Mouse (Mus musculus) forebrain, embryonic 14.5 days (tissue): Measurements from ENCODE around the gene Rusc2. TPM values are rescaled to one million over a fixed set of nuclear protein-coding genes. Genes with fewer than 3 reads are reported as not detected.
A peak's percentile ranks its signal among the peaks of the same experiment; 100 is the strongest.

Source experiments
- ATAC-seq: fragments of 200-750 bp; cut with Nextera tagmentation; 2 replicates; pipeline ENCODE4 v1.8.0; 2017; ENCODE audit warnings: mild to moderate bottlenecking, moderate library complexity
- DNase-seq: peaks from one replicate; pipeline ENCODE4 v3.0.0-alpha.2; 2015; ENCODE audit warnings: low spot score
- H3K27ac ChIP-seq: fragments of 300-500 bp; sonication (generic); 2 replicates; pipeline ENCODE4 v1.5.1; 2014; ENCODE audit warnings: low read depth, mild to moderate bottlenecking, control low read depth, low read length, moderate library complexity
- H3K27me3 ChIP-seq: fragments of 300-500 bp; sonication (generic); replicated peaks from 2 replicates; pipeline ENCODE4 v1.6.1; 2014; ENCODE audit warnings: low read length, control low read depth, mixed read lengths; ENCODE audit not compliant: control insufficient read depth, insufficient read depth
- H3K36me3 ChIP-seq: fragments of 300-500 bp; sonication (generic); 2 replicates; pipeline ENCODE4 v1.6.1; 2014; ENCODE audit warnings: low read length, control low read depth; ENCODE audit not compliant: control insufficient read depth, insufficient read depth
- H3K4me1 ChIP-seq: fragments of 300-500 bp; sonication (generic); 2 replicates; pipeline ENCODE4 v1.6.1; 2014; ENCODE audit warnings: antibody characterized with exemption, low read length, control low read depth; ENCODE audit not compliant: control insufficient read depth, insufficient read depth
- H3K4me2 ChIP-seq: fragments of 300-500 bp; sonication (generic); 2 replicates; pipeline ENCODE4 v1.6.1; 2014; ENCODE audit warnings: mild to moderate bottlenecking, control low read depth, low read length
- H3K4me3 ChIP-seq: fragments of 300-500 bp; sonication (generic); 2 replicates; pipeline ENCODE4 v1.5.1; 2014; ENCODE audit warnings: low read depth, low read length, control low read depth
- H3K9ac ChIP-seq: fragments of 300-500 bp; sonication (generic); 2 replicates; pipeline ENCODE4 v1.6.1; 2014; ENCODE audit warnings: mild to moderate bottlenecking, low read length, control low read depth, moderate library complexity
- H3K9me3 ChIP-seq: fragments of 300-500 bp; sonication (generic); replicated peaks from 2 replicates; pipeline ENCODE4 v1.6.1; 2016; ENCODE audit warnings: low read length, control low read depth, mixed read lengths; ENCODE audit not compliant: control insufficient read depth
- WGBS: fragments of 180-500 bp; shearing (Covaris S2); extraction: QIAGEN DNeasy Blood & Tissue Kit; methylation state at CpG from one replicate; pipeline ENCODE4 v1.1.7; 2014; 5-methylcytosine and 5-hydroxymethylcytosine counted together
- polyA plus RNA-seq: library from polyadenylated mRNA; unstranded; fragments of >200 nt; fragmentation: Nextera tagmentation; extraction: Ambion mirVana; gene quantifications from 2 replicates; pipeline ENCODE4 v1.2.1, GENCODE M21; 2014

Gene Rusc2
- polyA plus RNA-seq, 1 experiment from 2014 or later = 47.8 TPM

DNA sequence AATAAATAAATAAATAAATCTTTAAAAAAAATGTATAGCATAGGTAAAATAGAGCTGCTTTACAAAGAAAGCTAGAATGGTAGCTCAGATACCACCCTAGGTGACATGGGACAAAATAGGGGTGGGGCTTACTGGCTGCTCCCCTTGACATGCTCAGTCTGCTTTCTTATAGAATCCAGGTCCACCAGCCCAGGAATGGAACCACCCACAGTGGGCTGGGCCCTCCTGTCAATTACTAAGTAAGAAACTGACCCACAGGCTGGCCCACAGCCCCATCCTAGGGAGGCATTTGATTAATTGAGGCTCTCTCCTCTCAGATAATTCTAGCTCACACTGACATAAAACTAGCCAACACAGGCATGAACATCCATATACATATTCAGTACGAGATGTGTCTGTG is 51.1 kb downstream of the Rusc2 start:
- 76% methylated on average over 1 of the region's 1 CpGs for WGBS
- Histone ChIP-seq H3K27ac (no peak overlapping the region), H3K27me3 (peaks cover 6% of the 10 kb centered on the region; the same call in 1 of the 2 replicates), H3K4me3 (no peak overlapping the region), H3K9me3 (no peaks in the 10 kb centered on the region), H3K9ac (no peak overlapping the region), H3K4me1 (no peaks in the 10 kb centered on the region; the same call in 1 of the 2 replicates), H3K4me2 (no peak overlapping the region), H3K36me3 (no peaks in the 10 kb centered on the region)
- no peak for ATAC-seq
- no peak for DNase-seq

DNA sequence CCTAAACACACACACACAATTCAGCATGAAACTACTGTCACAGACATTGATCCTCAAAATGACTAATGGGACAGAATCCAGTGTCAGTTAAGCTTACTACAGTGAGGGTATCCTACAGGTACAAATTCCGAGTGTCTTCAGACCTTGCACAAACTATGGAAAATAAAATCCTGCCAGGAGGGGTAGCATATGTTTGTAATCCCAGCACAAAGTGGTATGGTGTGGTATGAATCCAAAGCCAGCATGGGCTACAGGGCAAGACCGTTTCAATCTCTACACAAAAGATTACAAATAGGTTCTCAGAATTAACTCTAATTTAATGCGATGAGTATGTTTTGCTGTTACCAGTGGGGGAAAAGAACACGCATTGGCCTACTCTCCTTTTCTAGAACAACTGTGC is 59.9 kb downstream of the Rusc2 start, which contains the start of gene Tesk1:
Gene Tesk1 (plus strand): TSS at position 301 of the 400 bp plus-strand sequence.
- H3K27me3 ChIP-seq = no peaks in the 10 kb centered on the region
- H3K27ac ChIP-seq = peak within 1 kb of the TSS; percentile 92
- peaks cover 10% of the 10 kb centered on the region for H3K4me1 ChIP-seq
- H3K36me3 ChIP-seq = peaks cover 19% of the 10 kb centered on the region
- ATAC-seq (peak; percentile 10; the same call in 1 of the 2 replicates), DNase-seq (no peak)
- no peaks in the 10 kb centered on the region for H3K9me3 ChIP-seq
- H3K4me3 ChIP-seq = peak within 1 kb of the TSS; percentile 91
- 24% methylated on average over 4 of the region's 4 CpGs for WGBS
- H3K4me2 ChIP-seq = peak within 1 kb of the TSS; percentile 90
- peak within 1 kb of the TSS; percentile 99 for H3K9ac ChIP-seq

DNA sequence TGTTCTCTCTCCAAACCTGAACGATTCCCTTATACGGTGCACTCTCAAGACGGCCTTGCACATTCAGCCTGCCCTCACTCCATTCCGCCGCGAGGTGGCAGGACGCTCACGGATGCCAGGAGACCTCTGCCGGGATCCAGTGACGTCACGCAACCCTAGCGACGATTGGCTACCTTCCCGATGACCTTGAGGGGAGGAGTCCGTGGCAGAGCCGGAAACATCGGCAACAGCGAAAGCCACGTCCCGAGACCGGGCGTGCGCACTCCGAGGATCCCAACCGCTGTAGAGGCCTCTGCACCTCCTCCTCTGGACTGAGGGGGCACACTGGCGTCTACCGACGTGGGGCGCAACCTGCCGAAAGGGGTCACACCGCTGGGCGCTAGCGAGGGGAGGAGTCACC is 60.3 kb downstream of the Rusc2 start:
- H3K36me3 ChIP-seq = peaks cover 23% of the 10 kb centered on the region
- peak; percentile 100 for DNase-seq
- H3K9ac ChIP-seq = peak overlapping the region; percentile 99
- H3K4me2 ChIP-seq = peak overlapping the region; percentile 90
- H3K4me1 ChIP-seq = peaks cover 10% of the 10 kb centered on the region
- WGBS = under 1% methylated on average over 33 of the region's 33 CpGs
- no peaks in the 10 kb centered on the region for H3K9me3 ChIP-seq
- H3K4me3 ChIP-seq = peak overlapping the region; percentile 91
- peak; percentile 95 for ATAC-seq
- H3K27ac ChIP-seq = peak overlapping the region; percentile 92
- no peaks in the 10 kb centered on the region for H3K27me3 ChIP-seq

DNA sequence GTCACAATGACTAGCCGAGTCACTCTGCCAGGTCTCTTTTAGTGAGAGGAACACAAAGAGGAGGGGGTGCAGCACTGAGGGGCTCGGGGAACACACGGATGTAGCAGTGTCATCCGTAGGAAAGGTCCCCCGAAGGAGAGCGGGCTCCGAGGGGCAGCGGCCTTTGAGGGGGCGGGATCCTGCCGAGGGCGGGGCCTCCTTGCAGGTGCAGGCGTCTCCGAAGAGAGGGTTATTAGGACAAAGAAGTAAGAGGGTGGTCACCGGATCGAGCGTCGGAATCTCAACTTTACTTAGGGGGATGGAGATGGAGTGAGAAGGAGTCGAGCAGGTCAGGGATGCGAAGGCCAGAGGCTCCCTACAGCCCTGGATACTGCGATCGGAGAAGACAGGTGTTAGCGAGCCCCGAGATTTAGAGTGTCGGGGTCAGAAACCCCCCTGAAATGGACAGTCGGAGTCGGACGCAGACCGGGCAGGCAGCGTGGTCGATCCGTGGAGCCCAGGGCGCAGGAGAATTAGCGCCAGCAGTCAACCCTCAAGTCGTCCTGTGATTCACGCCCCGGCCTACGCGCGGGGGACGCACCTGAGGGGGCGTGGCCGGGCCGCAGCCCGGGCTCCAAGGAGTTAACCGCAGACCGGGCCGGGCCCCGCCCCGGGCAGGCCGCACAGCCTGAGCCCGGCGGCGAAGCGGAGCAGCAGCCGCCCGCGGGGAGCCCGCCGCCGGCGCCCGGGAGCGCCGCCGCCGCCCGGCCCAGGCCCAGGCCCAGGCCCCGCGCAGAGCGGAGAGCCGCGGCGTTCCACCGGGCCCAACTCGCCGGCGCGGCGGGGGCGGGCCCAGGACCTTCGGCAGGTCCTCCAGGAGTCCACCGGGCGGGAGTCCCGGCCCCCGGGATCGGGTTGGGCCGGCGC is 60.9 kb downstream of the Rusc2 start:
- no peaks in the 10 kb centered on the region for H3K9me3 ChIP-seq
- peak overlapping the region; percentile 99 for H3K9ac ChIP-seq
- peak overlapping the region; percentile 91 for H3K4me3 ChIP-seq
- peak overlapping the region; percentile 92 for H3K27ac ChIP-seq
- no peaks in the 10 kb centered on the region for H3K27me3 ChIP-seq
- peaks cover 30% of the 10 kb centered on the region for H3K36me3 ChIP-seq
- peak; percentile 84 for DNase-seq
- peak; percentile 75 for ATAC-seq
- peak overlapping the region; percentile 90 for H3K4me2 ChIP-seq
- H3K4me1 ChIP-seq = peaks cover 10% of the 10 kb centered on the region
- WGBS = under 1% methylated on average over 78 of the region's 88 CpGs

DNA sequence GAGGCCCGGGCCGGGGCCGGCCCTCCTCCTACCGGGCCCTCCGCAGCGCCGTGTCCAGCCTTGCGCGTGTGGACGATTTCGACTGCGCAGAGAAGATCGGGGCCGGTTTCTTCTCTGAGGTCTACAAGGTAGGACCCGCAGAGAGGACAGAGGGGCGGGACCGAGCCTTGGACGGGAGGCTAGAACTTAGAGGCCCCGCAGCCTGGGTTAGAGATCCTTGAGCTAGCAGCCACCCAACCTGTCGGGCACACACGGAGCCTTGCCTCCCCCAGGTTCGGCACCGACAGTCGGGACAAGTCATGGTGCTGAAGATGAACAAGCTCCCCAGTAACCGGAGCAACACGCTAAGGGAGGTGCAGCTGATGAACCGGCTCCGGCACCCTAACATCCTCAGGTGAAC is 61.7 kb downstream of the Rusc2 start:
- DNase-seq = peak; percentile 24
- H3K36me3 ChIP-seq = peaks cover 38% of the 10 kb centered on the region
- ATAC-seq = peak; percentile 8; the same call in 1 of the 2 replicates

DNA sequence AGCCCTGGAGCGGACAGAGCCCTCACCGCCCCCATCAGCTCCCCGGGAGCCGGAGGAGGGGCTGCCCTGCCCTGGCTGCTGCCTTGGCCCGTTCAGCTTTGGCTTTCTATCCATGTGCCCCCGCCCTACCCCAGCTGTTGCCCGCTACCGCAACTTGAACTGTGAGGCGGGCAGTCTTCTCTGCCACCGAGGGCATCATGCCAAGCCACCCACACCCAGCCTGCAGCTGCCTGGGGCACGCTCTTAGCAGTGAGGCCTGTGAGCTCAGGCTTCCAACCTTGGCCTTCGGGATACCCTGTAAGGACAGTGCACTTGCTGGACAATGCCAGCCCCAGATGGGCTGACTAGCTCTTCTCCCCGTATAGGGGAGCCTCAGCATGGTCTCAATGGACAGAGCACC is 65.5 kb downstream of the Rusc2 start:
- WGBS = 86% methylated on average over 12 of the region's 13 CpGs
- peaks cover 10% of the 10 kb centered on the region for H3K4me1 ChIP-seq

More for the DNA sequence above, 61.7 kb downstream of the Rusc2 start:
- under 1% methylated on average over 28 of the region's 28 CpGs for WGBS
- no peaks in the 10 kb centered on the region for H3K27me3 ChIP-seq
- H3K9ac ChIP-seq = peak overlapping the region; percentile 99
- peak overlapping the region; percentile 91 for H3K4me3 ChIP-seq
- H3K9me3 ChIP-seq = no peaks in the 10 kb centered on the region
- H3K4me1 ChIP-seq = peaks cover 10% of the 10 kb centered on the region
- H3K27ac ChIP-seq = peak overlapping the region; percentile 92
- H3K4me2 ChIP-seq = peak overlapping the region; percentile 90

DNA sequence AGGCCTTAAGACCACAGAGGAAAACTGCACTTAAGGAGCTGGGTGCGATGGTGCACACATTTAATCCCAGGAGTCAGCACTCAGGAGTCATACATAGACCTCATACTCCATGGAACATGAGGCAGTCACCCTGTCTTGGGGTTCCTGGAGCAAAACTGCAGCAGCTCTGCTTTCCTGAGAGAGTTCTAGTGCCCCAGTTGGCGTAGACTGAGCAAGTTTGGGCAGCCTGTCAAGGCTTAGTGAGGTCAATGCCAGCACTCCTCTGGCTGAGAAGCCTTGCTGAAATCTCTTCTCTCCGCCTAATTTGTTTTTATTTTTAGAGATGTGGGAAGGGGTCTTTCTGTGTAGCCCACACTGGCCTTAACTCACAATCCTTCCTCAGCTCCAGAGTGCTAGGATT is 66.8 kb downstream of the Rusc2 start:
- H3K9ac ChIP-seq = no peak overlapping the region
- ATAC-seq = no peak
- H3K9me3 ChIP-seq = no peaks in the 10 kb centered on the region
- H3K27me3 ChIP-seq = 0 out of 2 replicates have a peak, but pooled peaks cover 3% of the 10 kb centered on the region
- H3K4me3 ChIP-seq = no peak overlapping the region
- DNase-seq = no peak
- no peak overlapping the region for H3K27ac ChIP-seq
- 83% methylated on average over 3 of the region's 3 CpGs for WGBS
- no peak overlapping the region for H3K4me2 ChIP-seq
- H3K36me3 ChIP-seq = peaks cover 39% of the 10 kb centered on the region
- H3K4me1 ChIP-seq = peaks cover 14% of the 10 kb centered on the region

More for the DNA sequence above, 65.5 kb downstream of the Rusc2 start:
- ATAC-seq (no peak), DNase-seq (no peak)
- Histone ChIP-seq H3K4me3 (no peak overlapping the region), H3K27me3 (no peaks in the 10 kb centered on the region), H3K36me3 (peaks cover 39% of the 10 kb centered on the region), H3K4me2 (no peak overlapping the region), H3K9me3 (no peaks in the 10 kb centered on the region), H3K27ac (no peak overlapping the region), H3K9ac (no peak overlapping the region)

DNA sequence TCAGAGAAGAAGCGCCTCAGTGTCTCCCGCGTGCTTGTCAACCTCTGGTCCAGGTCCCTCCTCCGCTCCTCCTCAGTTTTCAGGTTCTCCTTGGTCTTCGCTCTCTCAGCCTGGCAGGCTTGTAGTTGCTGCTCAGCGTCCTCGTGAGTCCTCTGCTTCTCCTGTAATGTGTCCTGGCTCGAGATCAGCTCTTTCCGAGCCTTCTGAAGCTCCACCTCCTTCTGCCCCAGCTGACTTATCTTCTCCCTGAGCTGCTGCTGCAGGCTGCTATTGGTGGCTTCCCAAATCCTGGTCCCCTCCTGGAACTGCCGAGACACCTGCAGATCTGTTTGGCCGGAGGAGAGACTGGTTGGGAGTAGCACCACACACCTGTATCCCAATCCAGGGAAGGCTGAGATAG is 70.5 kb downstream of the Rusc2 start:
- Histone ChIP-seq H3K4me2 (no peak overlapping the region), H3K27ac (no peak overlapping the region), H3K9ac (no peak overlapping the region), H3K4me1 (peaks cover 4% of the 10 kb centered on the region; the same call in 1 of the 2 replicates), H3K4me3 (no peak overlapping the region), H3K36me3 (peaks cover 13% of the 10 kb centered on the region), H3K9me3 (no peaks in the 10 kb centered on the region), H3K27me3 (0 out of 2 replicates have a peak, but pooled peaks cover 15% of the 10 kb centered on the region)
- WGBS = 64% methylated on average over 11 of the region's 11 CpGs
- ATAC-seq (no peak), DNase-seq (no peak)
